Mouse (Mus musculus) hindbrain, embryonic 11.5 days (tissue): Measurements from ENCODE around the gene Tnpo2. TPM values are rescaled to one million over a fixed set of nuclear protein-coding genes. Genes with fewer than 3 reads are reported as not detected.
A peak's percentile ranks its signal among the peaks of the same experiment; 100 is the strongest.

Source experiments
- ATAC-seq: fragments of 200-750 bp; cut with Nextera tagmentation; 2 replicates; pipeline ENCODE4 v1.8.0; 2017; ENCODE audit warnings: mild to moderate bottlenecking, moderate TSS enrichment, moderate library complexity; ENCODE audit not compliant: low FRiP score
- DNase-seq: peaks from one replicate; pipeline ENCODE4 v3.0.0-alpha.2; 2015; ENCODE audit warnings: low spot score
- H3K27ac ChIP-seq: fragments of 300-500 bp; sonication (generic); 2 replicates; pipeline ENCODE4 v1.5.1; 2014; ENCODE audit warnings: mild to moderate bottlenecking, low read depth, low read length
- H3K27me3 ChIP-seq: fragments of 300-500 bp; sonication (generic); 2 replicates; pipeline ENCODE4 v1.6.1; 2014; ENCODE audit warnings: mild to moderate bottlenecking, low read length, moderate library complexity, mixed read lengths; ENCODE audit not compliant: control insufficient read depth, insufficient read depth
- H3K36me3 ChIP-seq: fragments of 300-500 bp; sonication (generic); 2 replicates; pipeline ENCODE4 v1.6.1; 2014; ENCODE audit warnings: mild to moderate bottlenecking, low read length, moderate library complexity, mixed read lengths; ENCODE audit not compliant: control insufficient read depth, insufficient read depth
- H3K4me1 ChIP-seq: fragments of 300-500 bp; sonication (generic); replicated peaks from 2 replicates; pipeline ENCODE4 v1.6.1; 2014; ENCODE audit warnings: low read length, mixed read lengths; ENCODE audit not compliant: control insufficient read depth, insufficient read depth
- H3K4me2 ChIP-seq: fragments of 300-500 bp; sonication (generic); replicated peaks from 2 replicates; pipeline ENCODE4 v1.6.1; 2014; ENCODE audit warnings: mild to moderate bottlenecking, low read depth, low read length
- H3K4me3 ChIP-seq: fragments of 300-500 bp; sonication (generic); 2 replicates; pipeline ENCODE4 v1.5.1; 2014; ENCODE audit warnings: low read depth, low read length
- H3K9ac ChIP-seq: fragments of 300-500 bp; sonication (generic); 2 replicates; pipeline ENCODE4 v1.6.1; 2014; ENCODE audit warnings: low read depth, low read length
- H3K9me3 ChIP-seq: fragments of 300-500 bp; sonication (generic); 2 replicates; pipeline ENCODE4 v1.6.1; 2016; ENCODE audit warnings: low read length; ENCODE audit not compliant: control insufficient read depth
- whole genome bisulfite sequencing: fragments of 180-500 bp; shearing (Covaris S2); extraction: QIAGEN DNeasy Blood & Tissue Kit; methylation state at CpG from one replicate; pipeline ENCODE4 v1.1.7; 2014; 5-methylcytosine and 5-hydroxymethylcytosine counted together
- polyA plus RNA-seq: library from polyadenylated mRNA; unstranded; fragments of >200 nt; fragmentation: Nextera tagmentation; extraction: Ambion mirVana; gene quantifications from 2 replicates; pipeline ENCODE4 v1.2.1, GENCODE M21; 2014

Gene Tnpo2
- polyA plus RNA-seq, 1 experiment from 2014 or later, result 24.6 TPM

GRCm38 (mm10) chr8:85057367-85057766 is 20.7 kb downstream of the Tnpo2 start:
- Histone ChIP-seq H3K4me1 (peaks cover 3% of the 10 kb centered on the region; the same call in 1 of the 2 replicates), H3K9me3 (no peaks in the 10 kb centered on the region)
- 85% methylated on average over 7 of the region's 7 CpGs for WGBS

GRCm38 (mm10) chr8:85059879-85060616 is 23.3 kb downstream of the Tnpo2 start, which contains the start of gene Fbxw9:
Fbxw9 (plus strand) TSS chr8:85060055.
- H3K9me3 ChIP-seq, result no peaks in the 10 kb centered on the region
- peak within 1 kb of the TSS; percentile 92 for H3K4me2 ChIP-seq
- peak within 1 kb of the TSS; percentile 30; the same call in 1 of the 2 replicates for H3K27ac ChIP-seq
- H3K27me3 ChIP-seq, result no peaks in the 10 kb centered on the region
- peaks cover 3% of the 10 kb centered on the region; the same call in 1 of the 2 replicates for H3K4me1 ChIP-seq
- DNase-seq, result peak; percentile 96
- peaks cover 6% of the 10 kb centered on the region; the same call in 1 of the 2 replicates for H3K36me3 ChIP-seq
- H3K4me3 ChIP-seq, result peak within 1 kb of the TSS; percentile 88
- peak; percentile 91 for ATAC-seq
- WGBS, result under 1% methylated on average over 52 of the region's 53 CpGs
- H3K9ac ChIP-seq, result peak within 1 kb of the TSS; percentile 80

More at GRCm38 (mm10) chr8:85057367-85057766, 20.7 kb downstream of the Tnpo2 start:
- Histone ChIP-seq H3K36me3 (peaks cover 22% of the 10 kb centered on the region), H3K9ac (no peak overlapping the region), H3K4me3 (no peak overlapping the region), H3K27ac (no peak overlapping the region), H3K27me3 (no peaks in the 10 kb centered on the region), H3K4me2 (no peak overlapping the region)
- no peak for DNase-seq
- ATAC-seq, result no peak

- H3K4me2 ChIP-seq, result no peak overlapping the region
- H3K4me3 ChIP-seq, result no peak overlapping the region
- no peaks in the 10 kb centered on the region for H3K9me3 ChIP-seq
- H3K36me3 ChIP-seq, result no peaks in the 10 kb centered on the region; the same call in 1 of the 2 replicates
- H3K9ac ChIP-seq, result no peak overlapping the region
- H3K27me3 ChIP-seq, result no peaks in the 10 kb centered on the region
- 93% methylated on average over 4 of the region's 4 CpGs for WGBS
- ATAC-seq (no peak), DNase-seq (no peak)
- H3K4me1 ChIP-seq, result peaks cover 3% of the 10 kb centered on the region; the same call in 1 of the 2 replicates
- no peak overlapping the region for H3K27ac ChIP-seq
Measured at GRCm38 (mm10) chr8:85062603-85063002, 25.9 kb downstream of the Tnpo2 start.

- Histone ChIP-seq H3K9me3 (no peaks in the 10 kb centered on the region), H3K36me3 (no peaks in the 10 kb centered on the region; the same call in 1 of the 2 replicates), H3K4me1 (peaks cover 3% of the 10 kb centered on the region; the same call in 1 of the 2 replicates), H3K4me3 (no peak overlapping the region), H3K4me2 (no peak overlapping the region), H3K9ac (no peak overlapping the region), H3K27me3 (no peaks in the 10 kb centered on the region), H3K27ac (no peak overlapping the region)
- WGBS, result 46% methylated on average over 2 of the region's 2 CpGs
- DNase-seq (no peak), ATAC-seq (no peak)
Measured at GRCm38 (mm10) chr8:85065213-85065612, 28.5 kb downstream of the Tnpo2 start.

GRCm38 (mm10) chr8:85067155-85067554 is 30.4 kb downstream of the Tnpo2 start:
- 90% methylated on average over 2 of the region's 2 CpGs for WGBS
- Histone ChIP-seq H3K4me1 (no peaks in the 10 kb centered on the region), H3K9me3 (no peaks in the 10 kb centered on the region), H3K27ac (no peak overlapping the region), H3K36me3 (no peaks in the 10 kb centered on the region; the same call in 1 of the 2 replicates), H3K4me3 (no peak overlapping the region), H3K9ac (no peak overlapping the region), H3K4me2 (no peak overlapping the region), H3K27me3 (no peaks in the 10 kb centered on the region)
- ATAC-seq, result no peak
- DNase-seq, result no peak

GRCm38 (mm10) chr8:85067982-85068381 is 31.3 kb downstream of the Tnpo2 start, which contains the start of gene Gm5741:
Gm5741 (minus strand) TSS chr8:85067982.
- DNase-seq (no peak), ATAC-seq (no peak)
- H3K4me1 ChIP-seq, result no peaks in the 10 kb centered on the region
- H3K27me3 ChIP-seq, result no peaks in the 10 kb centered on the region
- no peaks in the 10 kb centered on the region for H3K9me3 ChIP-seq
- no peak within 1 kb of the TSS for H3K9ac ChIP-seq
- no peak within 1 kb of the TSS for H3K4me3 ChIP-seq
- H3K36me3 ChIP-seq, result no peaks in the 10 kb centered on the region; the same call in 1 of the 2 replicates
- no peak within 1 kb of the TSS for H3K27ac ChIP-seq
- no peak within 1 kb of the TSS for H3K4me2 ChIP-seq

GRCm38 (mm10) chr8:85071041-85071440 is 34.3 kb downstream of the Tnpo2 start:
- peak; percentile 45 for DNase-seq
- no peak for ATAC-seq

GRCm38 (mm10) chr8:85071514-85072281 is 35.0 kb downstream of the Tnpo2 start, which contains the start of gene Dhps:
Dhps (plus strand) TSS chr8:85071757.
- WGBS, result under 1% methylated on average over 57 of the region's 68 CpGs
- Histone ChIP-seq H3K4me1 (no peaks in the 10 kb centered on the region), H3K36me3 (peaks cover 6% of the 10 kb centered on the region), H3K9ac (peak within 1 kb of the TSS; percentile 83), H3K4me3 (peak within 1 kb of the TSS; percentile 95), H3K27me3 (no peaks in the 10 kb centered on the region), H3K9me3 (no peaks in the 10 kb centered on the region), H3K4me2 (peak within 1 kb of the TSS; percentile 63), H3K27ac (peak within 1 kb of the TSS; percentile 93)
- peak; percentile 91 for ATAC-seq
- peak; percentile 91 for DNase-seq

More at GRCm38 (mm10) chr8:85071041-85071440, 34.3 kb downstream of the Tnpo2 start:
- no peaks in the 10 kb centered on the region for H3K27me3 ChIP-seq
- H3K36me3 ChIP-seq, result peaks cover 6% of the 10 kb centered on the region
- H3K4me1 ChIP-seq, result no peaks in the 10 kb centered on the region
- H3K9ac ChIP-seq, result peak overlapping the region; percentile 83; the same call in 1 of the 2 replicates
- WGBS, result 89% methylated on average over 5 of the region's 5 CpGs
- H3K27ac ChIP-seq, result no peak overlapping the region
- H3K9me3 ChIP-seq, result no peaks in the 10 kb centered on the region
- H3K4me2 ChIP-seq, result peak overlapping the region; percentile 63
- peak overlapping the region; percentile 95 for H3K4me3 ChIP-seq
